Mouse (Mus musculus): ENCODE results near the gene Gm17651. TPM values are rescaled to one million over a fixed set of nuclear protein-coding genes. Genes with fewer than 3 reads are reported as not detected.
A peak's percentile ranks its signal among the peaks of the same experiment; 100 is the strongest.

Gene Gm17651
- not detected in 2 replicates for polyA plus RNA-seq (2015; fragmentation: Nextera tagmentation; extraction: Ambion mirVana)

GRCm38 (mm10) chr3:97674644-97675110 is at the start of gene Gm17651:
Gene Gm17651 (minus strand): TSS chr3:97674694.
- H3K9me3 ChIP-seq (ENCODE audit: control insufficient read depth): no peaks in the 10 kb centered on the region
- no peaks in the 10 kb centered on the region for H3K4me1 ChIP-seq (replicated peaks; ENCODE audit: control insufficient read depth, insufficient read depth, low read length)
- H3K4me2 ChIP-seq (replicated peaks; ENCODE audit: low read depth): no peak within 1 kb of the TSS
- no peaks in the 10 kb centered on the region for H3K27me3 ChIP-seq (replicated peaks; ENCODE audit: control insufficient read depth, insufficient read depth, low read length)
- H3K36me3 ChIP-seq (ENCODE audit: control insufficient read depth, insufficient read depth): peaks cover 9% of the 10 kb centered on the region; the same call in 1 of the 2 replicates
- no peak within 1 kb of the TSS for H3K9ac ChIP-seq (ENCODE audit: low read depth, low read length)
- no peak within 1 kb of the TSS for H3K27ac ChIP-seq (ENCODE audit: low read depth, low read length)
- TF ChIP-seq CTCF (IDR thresholded peaks at IDR 0.05; ENCODE audit: low read depth): no peak
- H3K4me3 ChIP-seq (ENCODE audit: low read depth, low read length): no peak within 1 kb of the TSS
- ATAC-seq: no peak
- 77% methylated on average over 7 of the region's 7 CpGs for WGBS

GRCm38 (mm10) chr3:97719116-97719515 is 44.6 kb upstream of the Gm17651 start:
- no peaks in the 10 kb centered on the region for H3K4me1 ChIP-seq (replicated peaks; ENCODE audit: control insufficient read depth, insufficient read depth, low read length)
- no peak overlapping the region for H3K9ac ChIP-seq (ENCODE audit: low read depth, low read length)
- no peak for ATAC-seq
- peaks cover 7% of the 10 kb centered on the region for H3K9me3 ChIP-seq (ENCODE audit: control insufficient read depth)
- no peaks in the 10 kb centered on the region for H3K27me3 ChIP-seq (replicated peaks; ENCODE audit: control insufficient read depth, insufficient read depth, low read length)
- H3K4me3 ChIP-seq (ENCODE audit: low read depth, low read length): no peak overlapping the region
- TF ChIP-seq CTCF (IDR thresholded peaks at IDR 0.05; ENCODE audit: low read depth): no peak
- H3K36me3 ChIP-seq (ENCODE audit: control insufficient read depth, insufficient read depth): no peaks in the 10 kb centered on the region
- no peak overlapping the region for H3K4me2 ChIP-seq (replicated peaks; ENCODE audit: low read depth)
- WGBS: 80% methylated on average over 9 of the region's 9 CpGs
- no peak overlapping the region for H3K27ac ChIP-seq (ENCODE audit: low read depth, low read length)

- no peak overlapping the region for H3K4me3 ChIP-seq (ENCODE audit: low read depth, low read length)
- 83% methylated on average over 1 of the region's 1 CpGs for WGBS
- H3K9ac ChIP-seq (ENCODE audit: low read depth, low read length): no peak overlapping the region
- no peaks in the 10 kb centered on the region for H3K9me3 ChIP-seq (ENCODE audit: control insufficient read depth)
- no peak for ATAC-seq
- no peaks in the 10 kb centered on the region for H3K36me3 ChIP-seq (ENCODE audit: control insufficient read depth, insufficient read depth)
- no peaks in the 10 kb centered on the region for H3K4me1 ChIP-seq (replicated peaks; ENCODE audit: control insufficient read depth, insufficient read depth, low read length)
- TF ChIP-seq CTCF (IDR thresholded peaks at IDR 0.05; ENCODE audit: low read depth): peak; percentile 28; the same call in 1 of the 2 replicates
- H3K27me3 ChIP-seq (replicated peaks; ENCODE audit: control insufficient read depth, insufficient read depth, low read length): no peaks in the 10 kb centered on the region
- H3K4me2 ChIP-seq (replicated peaks; ENCODE audit: low read depth): no peak overlapping the region
- H3K27ac ChIP-seq (ENCODE audit: low read depth, low read length): no peak overlapping the region
These were observed 41.4 kb upstream of the Gm17651 start for GRCm38 (mm10) chr3:97715922-97716321.

GRCm38 (mm10) chr3:97710881-97711280 is 36.4 kb upstream of the Gm17651 start:
- Histone ChIP-seq H3K4me1 (replicated peaks; ENCODE audit: control insufficient read depth, insufficient read depth, low read length) (no peaks in the 10 kb centered on the region), H3K36me3 (ENCODE audit: control insufficient read depth, insufficient read depth) (no peaks in the 10 kb centered on the region), H3K27me3 (replicated peaks; ENCODE audit: control insufficient read depth, insufficient read depth, low read length) (no peaks in the 10 kb centered on the region), H3K27ac (ENCODE audit: low read depth, low read length) (no peak overlapping the region), H3K4me3 (ENCODE audit: low read depth, low read length) (no peak overlapping the region), H3K9ac (ENCODE audit: low read depth, low read length) (no peak overlapping the region), H3K9me3 (ENCODE audit: control insufficient read depth) (no peaks in the 10 kb centered on the region), H3K4me2 (replicated peaks; ENCODE audit: low read depth) (no peak overlapping the region)
- no peak for TF ChIP-seq CTCF (IDR thresholded peaks at IDR 0.05; ENCODE audit: low read depth)
- ATAC-seq: no peak
- 36% methylated on average over 5 of the region's 5 CpGs for WGBS

- no peaks in the 10 kb centered on the region for H3K9me3 ChIP-seq (ENCODE audit: control insufficient read depth)
- H3K27me3 ChIP-seq (replicated peaks; ENCODE audit: control insufficient read depth, insufficient read depth, low read length): no peaks in the 10 kb centered on the region
- WGBS: 88% methylated on average over 11 of the region's 11 CpGs
- H3K4me1 ChIP-seq (replicated peaks; ENCODE audit: control insufficient read depth, insufficient read depth, low read length): no peaks in the 10 kb centered on the region
- H3K36me3 ChIP-seq (ENCODE audit: control insufficient read depth, insufficient read depth): no peaks in the 10 kb centered on the region
- TF ChIP-seq CTCF (IDR thresholded peaks at IDR 0.05; ENCODE audit: low read depth): no peak
- no peak overlapping the region for H3K4me2 ChIP-seq (replicated peaks; ENCODE audit: low read depth)
- ATAC-seq: no peak
- H3K4me3 ChIP-seq (ENCODE audit: low read depth, low read length): no peak overlapping the region
- H3K9ac ChIP-seq (ENCODE audit: low read depth, low read length): no peak overlapping the region
- H3K27ac ChIP-seq (ENCODE audit: low read depth, low read length): no peak overlapping the region
These were observed 35.6 kb upstream of the Gm17651 start for GRCm38 (mm10) chr3:97710134-97710533.

GRCm38 (mm10) chr3:97706561-97706960 is 32.1 kb upstream of the Gm17651 start:
- WGBS: 87% methylated on average over 4 of the region's 4 CpGs
- no peak for ATAC-seq
- Histone ChIP-seq H3K4me1 (replicated peaks; ENCODE audit: control insufficient read depth, insufficient read depth, low read length) (no peaks in the 10 kb centered on the region), H3K9me3 (ENCODE audit: control insufficient read depth) (no peaks in the 10 kb centered on the region), H3K4me2 (replicated peaks; ENCODE audit: low read depth) (no peak overlapping the region), H3K4me3 (ENCODE audit: low read depth, low read length) (no peak overlapping the region), H3K9ac (ENCODE audit: low read depth, low read length) (no peak overlapping the region), H3K27ac (ENCODE audit: low read depth, low read length) (no peak overlapping the region), H3K36me3 (ENCODE audit: control insufficient read depth, insufficient read depth) (no peaks in the 10 kb centered on the region), H3K27me3 (replicated peaks; ENCODE audit: control insufficient read depth, insufficient read depth, low read length) (no peaks in the 10 kb centered on the region)
- TF ChIP-seq CTCF (IDR thresholded peaks at IDR 0.05; ENCODE audit: low read depth): no peak

- no peak for TF ChIP-seq CTCF (IDR thresholded peaks at IDR 0.05; ENCODE audit: low read depth)
- no peaks in the 10 kb centered on the region for H3K4me1 ChIP-seq (replicated peaks; ENCODE audit: control insufficient read depth, insufficient read depth, low read length)
- H3K9me3 ChIP-seq (ENCODE audit: control insufficient read depth): no peaks in the 10 kb centered on the region
- no peaks in the 10 kb centered on the region for H3K27me3 ChIP-seq (replicated peaks; ENCODE audit: control insufficient read depth, insufficient read depth, low read length)
- ATAC-seq: no peak
- no peak overlapping the region for H3K9ac ChIP-seq (ENCODE audit: low read depth, low read length)
- H3K4me3 ChIP-seq (ENCODE audit: low read depth, low read length): no peak overlapping the region
- no peak overlapping the region for H3K27ac ChIP-seq (ENCODE audit: low read depth, low read length)
- H3K4me2 ChIP-seq (replicated peaks; ENCODE audit: low read depth): no peak overlapping the region
- 87% methylated on average over 3 of the region's 3 CpGs for WGBS
- H3K36me3 ChIP-seq (ENCODE audit: control insufficient read depth, insufficient read depth): no peaks in the 10 kb centered on the region
These were observed 31.0 kb upstream of the Gm17651 start for GRCm38 (mm10) chr3:97705508-97705907.
